ENCODE assay signal across 13 mouse cellular contexts in the genomic region with DNA sequence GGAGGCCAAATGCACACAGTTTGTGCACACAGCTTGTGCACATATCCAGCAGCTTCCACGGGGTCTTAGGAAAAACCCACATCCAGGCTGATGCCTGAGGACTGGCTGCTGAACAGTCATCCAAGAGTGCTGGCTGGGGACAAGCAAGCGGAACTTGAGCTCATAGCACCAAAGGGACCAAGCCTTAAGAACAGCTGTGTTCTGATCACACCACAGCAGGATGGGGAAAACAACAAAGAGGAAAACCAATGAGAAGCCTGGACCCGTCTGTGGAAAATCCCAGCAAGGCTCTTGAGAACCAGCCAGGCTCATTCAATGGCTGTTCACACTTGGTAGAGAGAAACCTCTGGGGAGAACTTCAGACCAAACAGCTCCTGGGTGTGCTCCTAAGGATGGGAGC. TPM values are rescaled to one million over a fixed set of nuclear protein-coding genes. Genes with fewer than 3 reads are reported as not detected.
A peak's percentile ranks its signal among the peaks of the same experiment; 100 is the strongest.
DNase-seq lines count a peak whose midpoint lies in the region; ATAC-seq and TF ChIP-seq lines count a peak whose summit lies in the region.
"Had no signal": no experiment of that assay in that cellular context is flagged by ENCODE, and none has a peak within 500 bp of the region (broad histone marks: within the 10 kb centered on the region; RNA-seq: fewer than 3 reads in every experiment).

No protein-coding gene starts in this region.

- H3K4me3 ChIP-seq in heart, postnatal 0 days (ENCODE audit: low read depth, low read length): no peak overlapping the region
- H3K4me3 ChIP-seq in lung, postnatal 0 days (ENCODE audit: low read depth, low read length): no peak overlapping the region
- H3K4me3 ChIP-seq: hindbrain, embryonic 13.5 days had no signal

- H3K4me1 ChIP-seq in heart, postnatal 0 days (ENCODE audit: control insufficient read depth, insufficient read depth): no peaks in the 10 kb centered on the region
- H3K4me1 ChIP-seq in lung, postnatal 0 days (ENCODE audit: insufficient read depth, low read depth, low read length): no peaks in the 10 kb centered on the region

- peak; percentile 80 for ATAC-seq in heart, postnatal 0 days (ENCODE audit: insufficient read depth, low read depth)
- peak; percentile 88 for ATAC-seq in lung, postnatal 0 days
- ATAC-seq: Patski had no signal

- H3K36me3 ChIP-seq in heart, postnatal 0 days (replicated peaks; ENCODE audit: control insufficient read depth, insufficient read depth, low read length): no peaks in the 10 kb centered on the region
- no peaks in the 10 kb centered on the region for H3K36me3 ChIP-seq in lung, postnatal 0 days (ENCODE audit: insufficient read depth, low read length)
- H3K36me3 ChIP-seq: hindbrain, embryonic 13.5 days had no signal

- TF ChIP-seq CTCF in brain, embryonic 14.5 days (IDR thresholded peaks at IDR 0.05; ENCODE audit: borderline replicate concordance, extremely low read depth, insufficient read depth, insufficient read length): no peak
- no peak for TF ChIP-seq CTCF in heart, postnatal 0 days (IDR thresholded peaks at IDR 0.05; ENCODE audit: low read depth)
- TF ChIP-seq CTCF in lung, postnatal 0 days (IDR thresholded peaks at IDR 0.05): no peak

- TF ChIP-seq POLR2A in brain, embryonic 14.5 days (IDR thresholded peaks at IDR 0.05; ENCODE audit: borderline replicate concordance, extremely low read depth, insufficient read depth, insufficient read length, poor library complexity, severe bottlenecking): no peak

- 65% methylated on average over 3 of the region's 3 CpGs for WGBS in heart, postnatal 0 days
- WGBS in lung, postnatal 0 days: 57% methylated on average over 3 of the region's 3 CpGs

- H3K9ac ChIP-seq in heart, postnatal 0 days (replicated peaks; ENCODE audit: low read depth, low read length): no peak overlapping the region
- no peak overlapping the region for H3K9ac ChIP-seq in lung, postnatal 0 days (replicated peaks; ENCODE audit: low read depth)
- H3K9ac ChIP-seq: hindbrain, embryonic 13.5 days; liver, embryonic 14.5 days had no signal

- H3K4me2 ChIP-seq in heart, postnatal 0 days (ENCODE audit: low read depth, low read length): no peak overlapping the region
- no peak overlapping the region for H3K4me2 ChIP-seq in lung, postnatal 0 days (replicated peaks; ENCODE audit: low read depth, low read length)
- H3K4me2 ChIP-seq: hindbrain, embryonic 13.5 days had no signal

- peaks cover 7% of the 10 kb centered on the region for H3K9me3 ChIP-seq in heart, postnatal 0 days (replicated peaks; ENCODE audit: control insufficient read depth, low read length)
- no peaks in the 10 kb centered on the region for H3K9me3 ChIP-seq in lung, postnatal 0 days (ENCODE audit: low read length)

- H3K27ac ChIP-seq in heart, postnatal 0 days (ENCODE audit: low read depth): peak overlapping the region; percentile 27
- peak overlapping the region; percentile 62 for H3K27ac ChIP-seq in lung, postnatal 0 days (ENCODE audit: low read length)
- H3K27ac ChIP-seq: hindbrain, embryonic 13.5 days; liver, embryonic 14.5 days had no signal

- no peak for TF ChIP-seq EP300 in heart, postnatal 0 days (IDR thresholded peaks at IDR 0.05; ENCODE audit: low read depth)
- TF ChIP-seq EP300 in lung, postnatal 0 days (IDR thresholded peaks at IDR 0.05): no peak

- no peaks in the 10 kb centered on the region for H3K27me3 ChIP-seq in heart, postnatal 0 days (ENCODE audit: control insufficient read depth, insufficient read depth, low read length)
- H3K27me3 ChIP-seq in lung, postnatal 0 days (replicated peaks; ENCODE audit: insufficient read depth, low read length): no peaks in the 10 kb centered on the region
- H3K27me3 ChIP-seq: CH12.LX; hindbrain, embryonic 13.5 days; Patski had no signal

- peak; percentile 73 for DNase-seq in brain, adult 2 months (ENCODE audit: low read depth, low spot score)
- peak; percentile 13 for DNase-seq in brain, embryonic 14.5 days (ENCODE audit: low read depth)
- peak; percentile 42 for DNase-seq in heart, postnatal 0 days (ENCODE audit: low spot score)
- peak; percentile 87 for DNase-seq in lung, postnatal 0 days (ENCODE audit: low spot score)
- DNase-seq in left cerebral cortex, adult 11 months (ENCODE audit: low spot score): no peak
- DNase-seq in adrenal gland, adult 8-10 months: no peak
- DNase-seq in MN1 (ENCODE audit: low spot score): no peak
- DNase-seq: adrenal gland, adult 2 months; kidney, adult 8-10 months had no signal

RNA-seq across cellular contexts. Expression of gene Irf2bp2, which starts 45.4 kb away (rescaled TPM):
- 37.3 and 39.6 TPM in 2 replicates for polyA plus RNA-seq in brain, embryonic 14.5 days (2012; rRNA removed)
- 132 and 175 TPM in 2 replicates for total RNA-seq in heart, postnatal 0 days (2014; rRNA removed; ENCODE audit: low replicate concordance)
- polyA plus RNA-seq in heart, postnatal 0 days (2015; fragmentation: Nextera tagmentation; extraction: Ambion mirVana): 9.6 and 9.8 TPM in 2 replicates
- 19.5 and 24.1 TPM in 2 replicates for polyA plus RNA-seq in lung, postnatal 0 days (2015; fragmentation: Nextera tagmentation; extraction: Ambion mirVana)
- total RNA-seq in adrenal gland, adult 8-10 months (2022): 100 to 1,000 TPM in 2 of 4 experiments, 10 to 100 TPM in 2; 74.4 to 129 (median 98.9) TPM

Comparison
In these comparisons a context has a peak if more than half of its experiments do, and no peak if none do; other contexts are left out.
1. DNase-seq: peak in brain, adult 2 months (single experiment), brain, embryonic 14.5 days (single experiment), heart, postnatal 0 days (single experiment) and lung, postnatal 0 days (single experiment); none in left cerebral cortex, adult 11 months (single experiment), adrenal gland, adult 8-10 months (single experiment) and MN1 (single experiment).